Mouse (Mus musculus): ENCODE data around the gene Hmga1b. TPM values are rescaled to one million over a fixed set of nuclear protein-coding genes. Genes with fewer than 3 reads are reported as not detected.

The Hmga1b gene
- polyA plus RNA-seq, 1 experiment = 20.5 TPM

DNA sequence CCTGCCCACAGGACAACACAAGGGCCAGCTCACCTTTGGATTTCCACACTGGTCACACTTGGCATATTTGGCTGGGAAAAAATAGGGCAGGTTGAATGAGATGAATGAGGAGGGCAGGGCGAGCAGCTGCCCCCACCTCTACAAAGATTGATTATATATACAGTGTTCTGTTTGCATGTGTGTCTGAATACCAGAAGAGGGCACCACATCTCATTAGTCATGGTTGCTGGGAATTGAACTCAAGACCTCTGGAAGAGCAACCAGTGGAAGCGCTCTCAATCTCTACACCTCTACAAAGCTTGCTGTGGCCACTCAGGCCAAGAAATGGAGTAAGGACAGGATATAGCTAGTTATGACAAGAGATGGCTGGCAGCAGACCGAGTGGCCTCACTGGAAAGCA, 27.2 kb downstream of the Hmga1b start:
- no peaks in the 10 kb centered on the region for H3K9me3 ChIP-seq (ENCODE audit: control insufficient read depth, low read length)
- no peaks in the 10 kb centered on the region for H3K27me3 ChIP-seq (ENCODE audit: control insufficient read depth)
- peaks cover 32% of the 10 kb centered on the region for H3K4me1 ChIP-seq (ENCODE audit: control insufficient read depth)
- H3K36me3 ChIP-seq (ENCODE audit: control insufficient read depth) = peaks cover 96% of the 10 kb centered on the region
- H3K4me3 ChIP-seq (replicated peaks) = no peak overlapping the region
- TF ChIP-seq GATA1 (IDR thresholded peaks at IDR 0.05; ENCODE audit: low read length) = no peak
- no peak for TF ChIP-seq TAL1 (IDR thresholded peaks at IDR 0.05; ENCODE audit: low read length)

DNA sequence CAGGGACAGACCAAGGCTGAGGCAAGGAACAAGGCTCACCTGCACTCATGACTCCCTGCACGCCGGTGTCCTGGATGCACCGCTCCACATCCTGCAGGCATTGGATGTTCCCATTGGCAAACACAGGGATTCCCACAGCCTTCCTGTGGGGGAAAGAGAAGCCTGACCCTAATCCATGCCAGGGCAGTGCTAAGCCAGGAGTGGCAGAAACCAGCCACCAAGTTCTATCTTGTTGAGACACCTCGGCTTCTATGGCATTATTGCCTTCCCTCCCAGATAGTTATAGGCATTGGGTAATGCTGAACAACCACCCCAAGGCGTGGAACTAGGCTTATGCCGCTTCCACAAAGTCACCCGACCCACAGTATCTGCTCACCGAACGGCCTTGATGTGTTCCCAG, 30.1 kb downstream of the Hmga1b start:
- peaks cover 31% of the 10 kb centered on the region for H3K4me1 ChIP-seq (ENCODE audit: control insufficient read depth)
- no peak overlapping the region for H3K4me3 ChIP-seq (replicated peaks)
- TF ChIP-seq TAL1 (IDR thresholded peaks at IDR 0.05; ENCODE audit: low read length) = no peak
- no peak for TF ChIP-seq GATA1 (IDR thresholded peaks at IDR 0.05; ENCODE audit: low read length)
- no peaks in the 10 kb centered on the region for H3K27me3 ChIP-seq (ENCODE audit: control insufficient read depth)
- no peaks in the 10 kb centered on the region for H3K9me3 ChIP-seq (ENCODE audit: control insufficient read depth, low read length)
- H3K36me3 ChIP-seq (ENCODE audit: control insufficient read depth) = peaks cover 75% of the 10 kb centered on the region

DNA sequence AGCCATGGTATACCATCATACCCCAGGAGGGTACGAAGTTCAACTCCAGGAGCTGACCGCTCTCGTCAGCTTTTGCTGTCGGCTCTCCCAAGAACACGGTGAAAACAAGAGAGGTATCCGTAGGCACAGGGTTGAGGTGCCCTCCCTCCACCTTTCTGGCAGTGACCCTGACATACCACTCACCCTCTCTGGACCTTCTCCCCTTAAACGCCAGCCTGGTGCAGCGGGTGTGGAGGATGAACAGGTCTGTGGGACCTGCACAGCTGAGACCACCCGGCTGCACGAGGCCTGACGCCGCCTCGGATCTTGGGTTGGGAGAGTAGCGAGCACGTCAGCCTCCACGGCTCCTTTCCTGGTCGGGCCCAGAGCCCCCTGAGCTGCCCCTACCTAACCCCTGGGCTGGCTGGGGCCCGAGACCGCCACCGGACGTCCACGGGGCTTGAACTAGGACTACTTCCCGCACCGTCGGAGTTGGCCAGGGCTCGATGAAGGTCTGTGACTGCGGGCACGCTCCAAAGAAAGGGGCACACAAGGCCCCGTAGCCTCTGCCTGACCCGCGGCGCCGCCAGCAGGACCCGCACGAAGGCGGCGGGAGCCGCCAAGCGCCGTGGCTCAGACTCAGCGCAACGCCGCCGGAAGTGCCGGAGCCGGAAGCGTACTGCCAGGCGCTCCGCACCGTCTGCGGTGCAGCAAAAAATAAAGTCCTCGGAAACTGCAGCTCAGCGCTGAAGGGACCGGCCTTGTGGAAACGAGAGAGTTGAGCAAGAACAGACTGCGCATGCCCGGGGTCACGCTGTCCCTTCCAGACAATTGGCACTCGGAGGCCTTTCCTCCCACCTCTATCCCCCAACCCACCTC, 33.4 kb downstream of the Hmga1b start, which contains the start of gene Dus1l:
TSS of gene Dus1l (minus strand) at position 648 of the 858 bp plus-strand sequence.
- peaks cover 42% of the 10 kb centered on the region for H3K4me1 ChIP-seq (ENCODE audit: control insufficient read depth)
- no peaks in the 10 kb centered on the region for H3K9me3 ChIP-seq (ENCODE audit: control insufficient read depth, low read length)
- no peak for TF ChIP-seq TAL1 (IDR thresholded peaks at IDR 0.05; ENCODE audit: low read length)
- no peak for TF ChIP-seq GATA1 (IDR thresholded peaks at IDR 0.05; ENCODE audit: low read length)

DNA sequence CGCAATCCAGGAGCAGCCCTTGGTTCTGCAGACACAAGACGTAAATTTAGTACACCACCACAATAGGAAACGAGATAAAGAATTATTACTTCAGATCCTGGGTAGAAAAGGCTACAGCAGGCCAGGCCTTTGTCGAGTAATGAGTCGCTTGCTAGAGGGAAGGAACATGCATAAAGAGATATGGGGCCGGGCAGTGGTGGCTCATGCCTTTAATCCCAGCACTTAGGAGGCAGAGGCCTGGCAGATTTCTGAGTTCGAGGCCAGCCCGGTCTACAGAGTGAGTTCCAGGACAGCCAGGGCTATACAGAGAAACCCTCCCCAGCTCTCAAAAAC, 34.0 kb downstream of the Hmga1b start:
- TF ChIP-seq TAL1 (IDR thresholded peaks at IDR 0.05; ENCODE audit: low read length) (no peak), GATA1 (IDR thresholded peaks at IDR 0.05; ENCODE audit: low read length) (no peak)
- H3K36me3 ChIP-seq (ENCODE audit: control insufficient read depth) = peaks cover 37% of the 10 kb centered on the region
- no peaks in the 10 kb centered on the region for H3K27me3 ChIP-seq (ENCODE audit: control insufficient read depth)
- H3K4me3 ChIP-seq (replicated peaks) = peak overlapping the region; percentile 66
- H3K9me3 ChIP-seq (ENCODE audit: control insufficient read depth, low read length) = no peaks in the 10 kb centered on the region
- peaks cover 42% of the 10 kb centered on the region for H3K4me1 ChIP-seq (ENCODE audit: control insufficient read depth)

More for the DNA sequence above, 33.4 kb downstream of the Hmga1b start, which contains the start of gene Dus1l:
- Histone ChIP-seq H3K27me3 (ENCODE audit: control insufficient read depth) (no peaks in the 10 kb centered on the region), H3K4me3 (replicated peaks) (peak within 1 kb of the TSS; percentile 66), H3K36me3 (ENCODE audit: control insufficient read depth) (peaks cover 43% of the 10 kb centered on the region)

DNA sequence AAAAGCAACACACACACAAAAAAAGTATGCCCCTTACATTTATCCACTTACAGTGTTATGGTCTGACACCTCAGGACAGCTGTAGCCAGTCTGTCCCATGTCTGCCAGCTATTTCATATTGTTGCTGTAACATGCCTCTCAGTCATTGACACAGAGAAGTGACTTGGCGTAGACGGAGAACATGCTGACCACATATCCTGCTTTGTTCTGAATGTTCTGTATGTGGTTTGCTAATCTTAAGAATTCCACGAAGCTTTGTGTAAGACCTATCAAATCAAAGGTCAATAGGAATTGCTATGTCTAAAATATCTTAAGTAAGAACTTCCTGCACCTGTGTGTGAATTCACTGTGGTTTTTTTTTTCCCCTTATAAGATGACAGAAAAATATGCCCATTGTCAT, 35.6 kb downstream of the Hmga1b start:
- no peaks in the 10 kb centered on the region for H3K27me3 ChIP-seq (ENCODE audit: control insufficient read depth)
- peaks cover 44% of the 10 kb centered on the region for H3K4me1 ChIP-seq (ENCODE audit: control insufficient read depth)
- TF ChIP-seq TAL1 (IDR thresholded peaks at IDR 0.05; ENCODE audit: low read length) (no peak), GATA1 (IDR thresholded peaks at IDR 0.05; ENCODE audit: low read length) (no peak)

DNA sequence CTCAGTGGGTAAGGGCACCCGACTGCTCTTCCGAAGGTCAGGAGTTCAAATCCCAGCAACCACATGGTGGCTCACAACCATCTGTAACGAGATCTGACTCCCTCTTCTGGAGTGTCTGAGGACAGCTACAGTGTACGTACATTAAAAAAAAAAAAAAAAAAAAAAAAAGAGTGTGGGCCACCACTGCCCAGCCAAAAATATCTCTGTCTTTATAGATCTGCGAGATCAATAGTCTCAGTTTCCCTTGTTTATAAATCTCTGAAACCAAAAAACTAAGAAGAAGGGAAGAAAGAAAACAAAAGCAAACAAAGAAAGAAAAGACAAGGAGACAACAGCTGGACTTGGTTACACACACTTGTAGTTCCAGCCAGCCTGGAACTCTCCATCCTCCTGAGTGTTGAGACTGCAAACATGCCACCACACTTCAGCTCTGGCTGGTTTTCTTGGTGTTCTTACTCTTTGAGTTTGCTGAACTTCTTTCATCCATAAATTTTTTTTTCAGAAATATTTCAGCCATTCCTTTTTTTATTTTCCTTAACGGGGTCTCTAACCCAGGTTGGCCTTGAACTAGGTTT, 36.8 kb downstream of the Hmga1b start:
- TF ChIP-seq TAL1 (IDR thresholded peaks at IDR 0.05; ENCODE audit: low read length) = no peak
- Histone ChIP-seq H3K4me3 (replicated peaks) (no peak overlapping the region), H3K27me3 (ENCODE audit: control insufficient read depth) (no peaks in the 10 kb centered on the region), H3K36me3 (ENCODE audit: control insufficient read depth) (peaks cover 9% of the 10 kb centered on the region), H3K4me1 (ENCODE audit: control insufficient read depth) (peaks cover 36% of the 10 kb centered on the region), H3K9me3 (ENCODE audit: control insufficient read depth, low read length) (no peaks in the 10 kb centered on the region)

More for the DNA sequence above, 35.6 kb downstream of the Hmga1b start:
- H3K4me3 ChIP-seq (replicated peaks) = no peak overlapping the region
- peaks cover 21% of the 10 kb centered on the region for H3K36me3 ChIP-seq (ENCODE audit: control insufficient read depth)
- H3K9me3 ChIP-seq (ENCODE audit: control insufficient read depth, low read length) = no peaks in the 10 kb centered on the region

DNA sequence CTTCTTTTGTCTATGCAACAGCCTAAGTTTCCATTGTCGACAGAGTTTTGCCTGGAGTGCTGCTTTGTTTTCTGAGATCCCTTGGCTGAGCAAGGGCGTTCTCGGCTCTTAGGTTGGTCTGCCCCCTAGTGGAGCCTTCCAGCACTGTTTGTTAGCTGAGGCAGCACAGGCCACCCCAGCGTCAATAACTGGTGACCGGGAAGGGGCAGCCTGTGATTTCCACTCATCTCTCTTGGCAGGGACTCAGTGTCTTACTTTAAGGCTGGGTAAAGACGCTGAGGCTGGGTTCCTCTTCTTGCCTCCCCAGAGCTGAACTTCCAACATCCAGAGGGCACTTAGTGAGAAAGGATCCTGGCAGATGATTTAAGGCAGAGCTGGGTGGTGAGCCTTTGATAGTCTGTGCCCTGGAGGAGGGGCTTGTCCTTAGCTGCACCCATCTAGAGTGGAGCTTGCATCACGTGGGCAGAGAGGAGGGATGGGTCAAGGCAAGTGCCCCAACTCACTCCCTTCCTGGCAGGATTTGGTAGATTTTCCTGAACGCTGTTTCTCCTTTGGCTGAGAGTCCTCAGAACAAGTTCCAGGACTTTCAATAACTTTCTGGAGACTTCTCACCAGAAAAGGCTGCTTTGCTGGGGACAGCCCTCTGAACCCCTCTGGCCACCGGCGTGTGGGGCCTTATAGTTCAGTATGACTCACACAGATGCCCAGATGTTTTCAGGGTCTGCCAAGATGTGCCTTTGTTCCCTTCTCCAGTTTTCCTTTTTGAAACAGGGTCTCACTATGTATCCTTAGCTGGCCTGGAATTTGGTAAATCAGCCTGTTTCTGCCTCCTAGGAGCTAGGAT, 37.7 kb downstream of the Hmga1b start:
- H3K4me3 ChIP-seq (replicated peaks) = no peak overlapping the region
- H3K9me3 ChIP-seq (ENCODE audit: control insufficient read depth, low read length) = no peaks in the 10 kb centered on the region
- no peaks in the 10 kb centered on the region for H3K27me3 ChIP-seq (ENCODE audit: control insufficient read depth)
- TF ChIP-seq GATA1 (IDR thresholded peaks at IDR 0.05; ENCODE audit: low read length) = no peak
- no peak for TF ChIP-seq TAL1 (IDR thresholded peaks at IDR 0.05; ENCODE audit: low read length)
- peaks cover 27% of the 10 kb centered on the region for H3K4me1 ChIP-seq (ENCODE audit: control insufficient read depth)
- H3K36me3 ChIP-seq (ENCODE audit: control insufficient read depth) = peaks cover under 1% of the 10 kb centered on the region

DNA sequence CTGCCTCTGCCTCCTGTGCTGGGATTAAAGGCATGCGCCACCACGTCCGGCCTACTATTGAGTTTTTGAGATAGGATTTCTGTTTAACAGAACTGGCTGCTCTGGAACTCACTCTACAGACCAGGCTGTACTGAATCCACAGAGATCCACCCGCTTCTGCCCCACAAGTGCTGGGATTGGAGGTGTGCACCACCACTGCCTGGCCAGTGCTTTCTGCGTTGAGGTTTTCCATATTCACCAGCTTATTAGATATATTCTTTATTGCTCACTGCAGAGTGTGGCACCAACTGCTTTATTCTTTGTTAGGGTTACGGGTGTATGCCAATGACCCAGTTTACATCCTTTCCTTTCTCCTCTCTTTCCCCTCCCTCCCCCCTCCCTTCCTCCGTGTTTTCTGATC, 41.7 kb downstream of the Hmga1b start:
- Histone ChIP-seq H3K36me3 (ENCODE audit: control insufficient read depth) (peaks cover 35% of the 10 kb centered on the region), H3K9me3 (ENCODE audit: control insufficient read depth, low read length) (no peaks in the 10 kb centered on the region), H3K4me1 (ENCODE audit: control insufficient read depth) (peaks cover 12% of the 10 kb centered on the region), H3K4me3 (replicated peaks) (no peak overlapping the region), H3K27me3 (ENCODE audit: control insufficient read depth) (no peaks in the 10 kb centered on the region)
- TF ChIP-seq TAL1 (IDR thresholded peaks at IDR 0.05; ENCODE audit: low read length) = no peak
- TF ChIP-seq GATA1 (IDR thresholded peaks at IDR 0.05; ENCODE audit: low read length) = no peak

DNA sequence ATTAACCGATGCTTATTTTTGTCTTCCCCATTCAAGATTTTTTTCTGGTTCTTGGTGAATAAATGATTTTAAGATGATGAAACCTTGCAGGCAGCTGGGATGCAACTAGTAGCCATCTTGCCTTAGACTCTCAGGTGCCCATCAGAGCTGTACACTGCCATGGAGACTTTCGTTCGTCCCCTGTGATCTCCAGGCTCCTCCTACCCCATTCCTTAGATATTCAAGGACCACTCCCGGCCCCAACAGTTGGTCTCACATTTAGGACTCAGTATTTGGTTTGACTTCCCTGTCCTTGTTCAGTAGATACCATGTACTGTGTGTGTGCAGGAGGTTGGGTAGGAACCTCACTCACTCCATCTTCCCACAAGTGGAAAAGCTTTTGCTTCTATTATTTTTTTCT, 42.2 kb downstream of the Hmga1b start:
- Histone ChIP-seq H3K4me3 (replicated peaks) (no peak overlapping the region), H3K36me3 (ENCODE audit: control insufficient read depth) (peaks cover 40% of the 10 kb centered on the region), H3K4me1 (ENCODE audit: control insufficient read depth) (peaks cover 10% of the 10 kb centered on the region), H3K9me3 (ENCODE audit: control insufficient read depth, low read length) (no peaks in the 10 kb centered on the region), H3K27me3 (ENCODE audit: control insufficient read depth) (no peaks in the 10 kb centered on the region)
- TF ChIP-seq TAL1 (IDR thresholded peaks at IDR 0.05; ENCODE audit: low read length) = no peak
- TF ChIP-seq GATA1 (IDR thresholded peaks at IDR 0.05; ENCODE audit: low read length) = no peak
